Mouse (Mus musculus): ENCODE data around the gene Ppp1r14a.

The Ppp1r14a gene

DNA sequence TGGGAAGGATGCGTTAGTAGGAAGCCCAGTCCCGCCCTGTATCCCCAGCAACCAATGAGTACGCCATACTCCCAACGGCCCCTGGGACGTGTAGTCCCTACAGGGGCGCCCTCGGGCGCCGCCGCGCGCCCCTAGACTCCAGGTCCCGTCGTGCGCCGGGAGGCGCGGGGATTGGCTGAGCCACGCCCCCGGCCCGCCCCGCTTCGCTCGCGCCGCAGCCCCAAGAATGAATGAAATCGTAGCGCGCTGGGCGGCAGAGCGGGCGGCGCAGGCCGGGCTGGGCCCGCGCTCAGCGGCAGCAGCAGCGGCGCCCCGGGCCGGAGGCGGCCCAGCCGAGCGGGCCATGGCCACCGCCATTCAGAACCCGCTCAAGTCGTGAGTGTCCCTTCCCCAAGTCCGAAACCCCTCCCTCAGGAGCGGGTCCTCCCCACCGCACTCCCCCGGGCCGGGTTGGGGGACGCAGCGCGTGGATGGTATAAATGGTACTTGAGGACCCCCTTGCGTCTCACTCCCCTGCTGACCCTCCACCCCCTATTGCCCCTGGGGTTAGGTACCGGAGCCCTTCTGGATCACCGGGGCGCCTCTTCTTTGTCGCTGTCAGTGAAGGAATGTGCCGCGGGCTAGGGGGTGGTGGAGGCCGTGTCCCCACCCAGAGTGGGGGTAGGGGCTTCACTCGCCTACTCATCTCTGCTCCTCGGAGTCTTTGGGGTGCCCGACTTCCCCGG, 14.8 kb downstream of the Ppp1r14a start, which contains the start of gene Dpf1:
Dpf1 (plus strand) TSS at position 214 of the 725 bp plus-strand sequence.
- no peak for DNase-seq (ENCODE audit: low spot score in 2 of 2)

DNA sequence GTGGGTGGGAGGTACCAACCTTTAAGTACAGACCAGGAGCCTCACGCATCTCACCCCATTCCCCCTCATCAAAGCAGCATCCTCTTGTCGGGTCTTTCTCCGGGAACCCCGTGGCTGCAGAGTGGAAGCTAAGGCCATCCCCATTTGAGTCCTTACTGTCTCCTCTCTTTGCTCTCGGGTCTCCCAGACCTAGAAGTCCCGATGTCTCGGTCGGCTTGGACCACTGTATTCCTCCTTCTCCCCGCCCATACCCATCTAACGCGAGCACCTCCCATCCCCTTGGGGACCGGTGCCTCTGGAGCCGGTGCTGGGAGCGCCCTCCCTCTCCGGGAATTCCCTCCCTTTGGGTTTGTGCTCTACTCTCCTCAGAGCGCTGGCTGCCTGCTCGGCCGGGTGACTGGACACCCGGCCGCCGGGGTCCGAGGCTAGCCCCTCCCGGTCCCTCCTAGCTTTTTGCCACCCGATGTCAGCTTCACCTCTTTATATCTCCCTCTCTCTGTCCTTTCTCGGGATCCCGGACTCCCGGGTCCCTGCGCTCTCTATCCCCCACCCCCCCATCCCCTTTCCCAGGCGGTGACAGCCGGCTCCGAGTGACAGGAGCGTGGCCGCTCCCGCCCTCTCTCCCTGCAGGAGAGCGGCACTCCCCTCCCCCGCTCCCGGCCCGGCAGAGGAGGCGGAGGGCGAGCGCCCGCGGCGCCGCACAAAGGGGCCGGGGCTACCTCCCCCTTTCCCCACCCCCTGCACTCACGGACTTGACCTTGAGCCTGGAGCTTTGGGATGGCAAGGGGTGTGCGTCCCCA, 15.6 kb downstream of the Ppp1r14a start:
- DNase-seq (ENCODE audit: low spot score in 2 of 2): no peak

DNA sequence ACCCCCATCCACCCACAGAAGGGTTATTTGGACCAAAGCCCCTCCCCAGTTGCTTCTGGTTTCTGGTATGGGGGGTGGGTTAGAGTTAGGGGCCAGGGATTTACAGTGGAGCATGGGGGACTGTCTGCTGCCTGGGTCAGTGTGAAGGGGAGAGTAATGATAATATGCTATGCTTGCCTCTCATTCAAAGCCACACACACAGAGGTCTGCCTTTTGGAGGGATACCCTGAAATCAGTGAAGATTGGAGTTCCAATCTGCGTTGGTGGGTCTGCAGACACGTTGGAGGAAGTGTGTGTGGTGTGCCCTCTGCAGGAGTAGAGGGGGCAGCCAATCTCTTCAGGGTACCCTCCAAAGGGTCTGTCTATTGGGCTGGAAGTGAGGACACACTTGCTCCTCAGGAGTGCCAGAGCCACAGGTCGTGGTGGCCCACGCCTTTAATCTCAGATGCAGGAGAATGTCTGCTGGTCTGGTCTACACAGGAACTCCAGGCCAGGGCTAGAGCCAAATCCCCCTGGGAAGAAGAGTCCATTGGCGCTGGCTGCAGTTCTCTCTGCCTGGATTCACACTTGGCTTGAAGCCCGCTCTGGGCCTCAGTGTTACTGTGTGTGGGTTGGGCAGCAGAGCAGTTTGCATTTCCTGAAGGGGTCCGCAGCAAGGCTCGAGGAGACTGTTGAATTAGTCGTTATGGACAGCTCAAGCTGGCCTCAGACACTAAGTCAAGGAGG, 16.3 kb downstream of the Ppp1r14a start:
- DNase-seq (ENCODE audit: low spot score in 2 of 2): no peak

DNA sequence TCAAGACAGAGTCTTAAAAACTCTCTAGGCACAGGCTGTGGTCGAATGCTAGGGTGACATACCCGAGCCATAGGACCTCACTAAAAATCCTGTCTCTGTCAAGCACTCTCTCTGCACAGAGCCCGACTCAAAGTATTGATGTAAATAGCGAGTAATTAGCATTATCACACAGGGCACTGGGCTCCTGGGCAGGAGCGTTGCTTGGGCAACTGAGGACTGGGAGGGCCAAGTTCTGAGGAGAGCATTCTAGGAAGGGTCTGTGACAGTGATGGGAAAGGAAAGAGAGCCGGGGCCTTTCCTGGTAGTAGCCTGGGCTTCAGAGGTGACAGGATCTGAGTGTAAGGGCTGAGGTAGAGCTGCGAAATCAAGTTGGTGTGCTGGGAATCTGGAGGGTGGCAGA, 17.0 kb downstream of the Ppp1r14a start:
- no peak for DNase-seq (ENCODE audit: low spot score in 2 of 2)

DNA sequence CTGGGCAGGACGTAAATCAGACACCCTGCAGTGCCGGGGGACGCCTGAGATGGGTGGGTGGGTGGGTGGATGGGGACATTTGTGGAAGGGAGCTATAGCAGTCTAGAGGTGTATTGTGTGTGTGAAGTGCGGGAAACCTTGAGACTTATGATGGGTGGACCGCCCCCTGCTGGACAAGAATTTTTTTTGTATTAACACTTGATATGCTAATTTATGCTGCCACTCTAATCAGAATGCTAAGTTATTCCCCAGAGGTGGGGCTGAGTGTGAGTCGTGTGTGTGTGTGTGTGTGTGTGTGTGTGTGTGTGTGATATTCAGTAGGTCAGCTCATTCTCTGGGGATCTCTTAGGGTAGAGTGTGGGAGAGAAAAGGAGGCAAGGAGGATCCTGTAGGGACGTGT, 17.5 kb downstream of the Ppp1r14a start:
- DNase-seq (ENCODE audit: low spot score in 2 of 2): no peak

DNA sequence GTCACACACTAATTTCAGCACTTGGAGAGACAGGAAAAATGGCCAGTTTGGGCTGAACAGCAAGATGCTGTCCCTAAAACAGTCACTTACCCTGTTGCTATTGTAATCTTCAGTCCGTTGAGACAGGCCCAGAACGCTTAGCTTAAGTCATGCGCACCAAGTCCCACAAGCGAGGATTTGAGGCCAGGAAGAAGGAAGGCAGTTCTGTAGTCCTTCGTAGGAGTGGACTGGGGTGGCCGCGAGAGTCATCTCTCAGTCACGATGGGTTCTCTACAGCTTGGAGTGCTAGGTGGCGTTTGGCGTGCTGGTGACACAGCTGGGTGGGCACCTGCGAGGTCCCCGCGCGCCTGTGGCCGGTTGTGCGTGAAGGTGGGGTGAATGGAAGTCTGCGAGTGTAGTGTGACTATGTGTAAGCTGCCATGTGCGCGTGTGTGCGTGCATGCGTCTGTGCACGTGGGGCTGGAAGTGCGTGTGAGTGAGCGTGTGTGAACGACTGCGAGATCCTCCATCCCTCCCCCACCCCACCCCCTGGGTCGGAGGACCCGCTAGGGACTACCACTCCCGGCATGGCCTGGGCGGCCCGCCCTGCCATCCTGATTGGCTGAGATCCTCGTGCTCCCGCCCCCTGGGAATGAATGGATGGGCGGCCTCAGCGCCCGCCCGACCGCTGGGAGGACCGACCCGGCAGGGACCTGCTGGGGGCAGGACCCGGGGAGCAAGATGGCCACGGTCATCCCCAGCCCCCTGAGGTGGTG, 18.4 kb downstream of the Ppp1r14a start:
- DNase-seq (ENCODE audit: low spot score in 2 of 2): peak; percentile 80 to 87

DNA sequence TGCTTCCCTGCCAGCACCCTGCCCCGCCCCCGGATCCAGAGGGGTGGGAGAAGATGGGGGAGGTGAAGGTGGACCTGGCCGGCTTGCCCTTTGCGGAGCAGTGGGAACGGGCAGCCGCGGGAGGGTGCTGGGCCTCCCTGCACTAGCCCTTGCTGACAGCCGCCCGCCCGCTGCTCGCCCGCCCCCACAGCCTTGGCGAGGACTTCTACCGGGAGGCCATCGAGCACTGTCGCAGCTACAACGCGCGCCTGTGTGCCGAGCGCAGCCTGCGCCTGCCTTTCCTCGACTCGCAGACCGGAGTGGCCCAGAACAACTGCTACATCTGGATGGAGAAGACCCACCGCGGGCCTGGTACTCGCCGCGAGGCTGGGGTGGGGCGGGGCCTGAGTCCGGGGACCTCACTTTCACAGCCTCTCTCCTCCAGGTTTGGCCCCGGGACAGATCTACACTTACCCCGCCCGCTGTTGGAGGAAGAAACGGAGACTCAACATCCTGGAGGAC, 20.2 kb downstream of the Ppp1r14a start:
- DNase-seq (ENCODE audit: low spot score in 2 of 2): no peak

DNA sequence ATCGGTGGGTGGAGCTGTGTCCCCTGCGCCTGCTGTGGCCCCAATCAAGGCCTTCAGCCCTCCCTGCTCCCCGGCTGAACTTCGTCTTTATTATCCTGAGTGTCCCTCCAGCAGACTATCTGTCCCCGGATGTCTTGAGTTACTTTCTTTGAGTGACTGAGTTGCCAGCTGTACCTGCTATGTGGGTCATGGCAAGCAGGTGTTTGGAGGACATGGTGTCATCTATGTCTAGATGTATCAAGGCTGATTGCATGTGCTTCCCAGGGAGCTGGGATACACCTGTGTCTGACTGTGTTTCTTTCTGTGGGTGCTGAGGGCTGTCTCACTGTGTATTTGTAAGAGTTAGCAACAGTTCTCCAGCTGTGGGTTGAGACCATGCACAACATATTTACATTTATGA, 20.6 kb downstream of the Ppp1r14a start:
- no peak for DNase-seq (ENCODE audit: low spot score in 2 of 2)

DNA sequence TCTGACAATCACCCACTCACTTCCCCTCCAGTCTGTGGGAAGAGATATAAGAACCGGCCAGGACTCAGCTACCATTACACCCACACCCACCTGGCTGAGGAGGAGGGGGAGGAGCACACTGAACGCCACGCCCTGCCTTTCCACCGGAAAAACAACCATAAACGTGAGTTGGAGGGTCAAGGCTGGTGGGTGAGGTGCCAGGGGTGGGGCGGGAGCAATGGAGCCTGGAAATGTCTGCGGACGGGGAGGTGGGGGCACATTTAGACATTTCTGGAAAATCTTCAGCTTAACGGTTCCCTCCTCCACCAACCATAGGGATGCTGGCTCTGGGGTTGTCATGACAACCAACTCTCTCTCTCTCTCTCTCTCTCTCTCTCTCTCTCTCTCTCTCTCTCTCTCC, 23.9 kb downstream of the Ppp1r14a start:
- no peak for DNase-seq (ENCODE audit: low spot score in 2 of 2)

DNA sequence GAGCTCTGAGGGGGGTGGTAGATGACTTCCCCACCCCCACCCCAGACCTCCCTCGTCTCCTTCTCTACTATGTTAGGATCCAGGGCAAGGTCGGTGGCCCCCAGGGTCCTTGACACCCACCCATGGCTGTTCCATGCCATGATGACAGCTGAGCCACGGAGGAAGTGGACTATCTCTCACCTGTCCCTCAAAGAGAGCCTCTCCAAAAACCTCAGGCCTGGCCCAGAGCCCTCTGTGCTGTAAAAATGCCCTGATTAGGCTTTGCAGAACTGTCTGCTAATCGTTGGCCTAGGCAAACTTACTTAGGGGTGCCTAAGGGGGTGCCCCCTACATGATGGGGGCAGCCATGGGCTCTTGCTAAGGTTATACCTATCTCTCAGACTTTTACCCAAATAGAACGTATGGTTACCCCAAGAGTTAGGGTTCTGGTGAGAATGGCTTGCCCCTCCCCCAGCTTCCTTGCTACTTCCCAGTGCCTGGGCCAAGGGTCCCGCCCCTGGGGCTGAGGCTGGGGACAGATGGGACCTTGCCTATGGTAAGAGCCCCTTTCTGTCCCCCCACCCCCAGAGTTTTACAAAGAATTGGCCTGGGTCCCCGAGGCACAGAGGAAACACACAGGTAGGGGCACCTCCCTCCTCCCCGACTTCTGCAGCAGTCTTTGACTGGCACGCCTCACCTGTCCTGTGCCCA, 24.6 kb downstream of the Ppp1r14a start:
- no peak for DNase-seq (ENCODE audit: low spot score in 2 of 2)

DNA sequence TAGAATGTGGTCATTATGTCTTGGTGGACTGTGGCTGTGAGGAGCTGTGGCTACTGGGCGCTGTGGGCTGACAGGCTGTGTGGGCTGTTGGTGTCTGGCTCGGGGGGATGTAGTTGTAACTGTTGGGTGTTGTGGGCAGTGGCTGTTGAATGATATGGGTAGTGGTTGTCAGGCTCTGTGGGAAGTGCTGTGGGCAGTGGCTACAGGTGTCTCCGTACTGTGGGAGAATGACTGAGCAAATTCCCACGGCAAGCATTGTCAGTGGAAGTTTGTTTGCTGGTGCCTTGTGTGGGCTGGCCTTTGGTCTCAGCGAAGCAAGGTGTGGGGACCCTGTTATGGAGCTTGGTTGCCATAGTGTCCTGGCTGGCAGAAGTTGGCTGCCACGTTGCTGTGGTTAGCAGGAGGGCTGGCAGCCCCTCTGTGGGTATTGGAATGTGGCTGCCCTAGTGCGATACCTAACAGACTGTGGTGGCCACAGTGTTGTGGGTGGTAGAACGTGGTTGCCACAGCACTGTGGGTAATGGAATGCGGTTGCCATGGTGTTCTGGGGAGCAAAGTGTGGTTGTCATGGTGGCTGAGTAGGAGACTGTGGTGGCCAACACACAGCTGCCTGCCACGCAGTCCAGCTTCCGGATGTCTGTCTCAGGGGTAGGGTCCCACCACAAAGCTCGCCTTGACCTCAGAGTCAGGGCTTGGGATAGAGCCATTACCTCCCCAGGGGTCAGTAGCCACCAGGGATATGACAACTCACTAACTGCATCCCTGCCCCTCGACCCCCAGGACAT, 25.9 kb downstream of the Ppp1r14a start:
- no peak for DNase-seq (ENCODE audit: low spot score in 2 of 2)

DNA sequence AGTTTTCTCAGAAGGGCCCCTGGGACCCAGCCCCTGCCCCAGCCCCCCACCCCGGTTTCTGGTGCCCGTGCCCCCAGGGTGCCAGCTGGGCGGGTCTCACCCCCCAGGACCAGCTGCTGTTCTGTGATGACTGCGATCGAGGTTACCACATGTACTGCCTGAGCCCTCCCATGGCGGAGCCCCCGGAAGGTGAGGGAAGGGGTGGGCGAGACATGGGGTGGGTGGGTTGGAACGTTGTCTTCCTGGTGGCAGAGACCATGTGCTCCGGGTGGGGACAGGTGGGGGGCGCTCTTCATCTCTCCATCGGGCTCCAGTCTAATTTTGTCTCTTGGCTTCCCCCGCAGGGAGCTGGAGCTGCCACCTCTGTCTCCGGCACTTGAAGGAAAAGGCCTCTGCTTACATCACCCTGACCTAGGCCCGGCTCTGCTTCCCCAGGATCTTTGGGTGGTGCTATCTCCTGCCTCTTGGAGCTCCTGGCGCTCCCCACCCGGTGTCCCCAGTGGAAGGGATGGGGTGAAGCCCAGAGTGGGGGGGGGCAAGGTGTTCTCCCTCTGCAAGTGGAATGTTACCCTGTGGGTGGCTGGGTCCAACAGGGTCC, 27.1 kb downstream of the Ppp1r14a start:
- DNase-seq (ENCODE audit: low spot score in 2 of 2): no peak

DNA sequence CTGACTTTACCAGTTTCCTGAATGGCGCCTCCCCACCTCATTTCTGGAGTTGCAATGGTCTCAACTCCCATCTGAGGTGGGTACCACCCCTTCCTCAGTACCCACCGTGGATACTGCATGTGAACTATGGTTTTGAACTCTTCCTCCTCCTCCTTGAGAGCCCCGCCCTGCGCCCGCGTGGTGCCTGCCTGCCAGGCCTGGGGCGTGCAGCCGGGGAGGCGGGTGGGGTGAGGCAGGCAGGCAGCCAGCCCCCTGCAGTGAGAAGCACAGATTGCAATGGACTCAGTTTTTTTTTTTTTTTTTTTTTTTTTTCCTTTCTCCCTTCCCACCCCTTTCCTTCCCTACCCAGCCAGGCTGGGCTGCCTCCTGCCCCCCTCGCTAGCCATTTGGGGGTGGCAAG, 27.9 kb downstream of the Ppp1r14a start:
- peak in 1 of 2 experiments; percentile 43 for DNase-seq (ENCODE audit: low spot score in 2 of 2)

DNA sequence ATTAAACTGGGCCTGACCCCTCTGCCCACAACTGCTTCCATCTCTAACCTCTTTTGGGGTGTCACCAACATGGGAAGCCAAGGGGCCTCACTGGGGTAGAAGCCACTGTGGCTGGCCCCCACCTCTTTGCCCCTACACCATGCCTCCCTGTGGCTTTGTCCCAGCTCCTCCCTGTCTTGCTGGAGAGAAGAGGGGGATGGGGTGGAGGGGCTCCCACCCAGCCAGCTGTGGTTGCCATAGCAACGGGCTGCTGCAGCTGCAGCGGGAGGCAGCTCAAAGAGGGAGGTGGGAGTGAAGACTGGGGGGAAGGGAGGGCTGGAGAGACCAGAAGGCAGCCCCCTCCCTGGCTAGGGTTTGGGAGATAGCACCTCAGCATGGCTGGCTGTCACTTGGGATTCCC, 28.4 kb downstream of the Ppp1r14a start:
- no peak for DNase-seq (ENCODE audit: low spot score in 2 of 2)

DNA sequence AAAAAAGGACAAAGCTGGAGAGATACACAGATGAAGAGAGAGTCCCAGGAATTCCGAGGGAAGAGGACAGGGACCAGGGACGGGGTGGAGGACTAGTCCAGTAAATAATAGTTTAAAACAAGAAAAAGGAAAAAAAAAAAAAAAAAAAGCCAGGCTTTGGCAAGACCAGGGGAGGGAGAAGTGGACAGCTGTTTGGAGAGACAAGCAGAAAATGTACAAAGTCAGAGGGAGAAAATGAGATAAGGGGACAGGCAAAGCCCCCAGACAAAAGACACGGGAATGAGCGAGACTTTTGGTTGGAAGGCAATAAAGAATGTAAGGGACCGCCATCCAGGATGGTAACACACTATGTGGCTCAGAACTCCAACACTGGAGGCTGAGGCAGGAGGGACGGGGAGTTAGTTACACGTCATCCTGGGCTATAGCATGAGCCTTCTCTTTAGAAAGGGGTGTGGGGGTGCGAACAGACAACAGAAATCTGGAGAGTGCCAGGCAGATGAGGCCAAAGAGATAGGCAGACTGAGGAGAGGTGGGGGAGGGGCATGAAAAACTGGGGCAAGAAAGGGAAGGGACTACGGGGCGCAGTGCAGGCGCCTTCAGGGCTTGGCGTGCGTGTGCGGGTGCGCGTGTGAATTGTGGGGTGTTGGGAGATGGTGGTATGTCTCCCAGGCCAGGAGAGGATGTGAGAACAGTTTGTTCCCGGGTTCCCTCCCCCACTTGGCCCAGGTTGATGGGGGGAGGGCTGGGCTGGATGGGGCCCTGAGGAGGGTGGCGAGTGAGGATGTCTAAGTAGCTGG, 29.2 kb downstream of the Ppp1r14a start:
- no peak for DNase-seq (ENCODE audit: low spot score in 2 of 2)

DNA sequence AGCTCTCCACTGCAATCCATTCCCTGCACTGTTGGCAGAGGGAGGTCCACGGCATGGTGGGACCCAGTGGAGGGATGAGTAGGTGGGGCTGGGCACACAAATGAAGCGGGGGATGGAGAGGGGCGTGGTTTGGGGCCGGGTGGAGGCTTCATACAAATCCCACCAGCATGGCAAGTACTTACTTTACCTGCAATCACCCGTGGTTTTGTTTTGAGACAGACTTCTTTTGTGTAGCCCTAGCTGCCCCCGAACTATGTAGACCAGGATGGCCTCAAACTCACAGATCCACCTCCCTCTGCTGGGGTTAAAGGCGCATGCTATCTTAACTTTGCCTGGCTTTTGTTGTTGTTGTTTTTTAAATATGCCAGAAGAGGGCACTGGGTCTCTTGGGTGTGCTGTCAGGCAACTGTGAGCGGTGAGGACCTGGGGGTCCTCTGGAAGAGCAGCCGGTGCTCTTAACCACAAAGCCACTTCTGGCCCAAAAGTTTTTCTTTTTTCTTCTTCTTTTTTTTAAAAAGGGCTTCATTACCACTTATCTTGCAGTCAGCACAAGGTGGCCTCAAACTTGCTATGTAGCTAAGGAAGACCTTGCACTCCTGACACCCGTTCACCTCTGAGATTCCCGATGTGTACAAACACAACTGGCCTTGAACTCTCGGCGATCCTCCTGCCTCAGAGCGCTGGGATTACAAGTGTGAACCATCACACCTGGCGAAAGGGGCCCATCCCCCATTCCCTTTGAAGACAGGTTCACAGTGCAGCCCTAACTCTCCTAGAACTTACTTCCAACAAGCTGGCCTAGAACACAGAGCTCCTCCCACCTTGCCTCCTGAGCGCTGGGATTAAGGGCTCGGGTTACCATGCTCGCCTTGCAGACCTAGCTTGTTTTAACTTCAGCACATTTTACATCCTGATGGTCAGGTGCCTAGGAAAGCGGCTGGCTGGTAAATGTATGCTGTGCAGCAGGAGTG, 30.5 kb downstream of the Ppp1r14a start:
- no peak for DNase-seq (ENCODE audit: low spot score in 2 of 2)

DNA sequence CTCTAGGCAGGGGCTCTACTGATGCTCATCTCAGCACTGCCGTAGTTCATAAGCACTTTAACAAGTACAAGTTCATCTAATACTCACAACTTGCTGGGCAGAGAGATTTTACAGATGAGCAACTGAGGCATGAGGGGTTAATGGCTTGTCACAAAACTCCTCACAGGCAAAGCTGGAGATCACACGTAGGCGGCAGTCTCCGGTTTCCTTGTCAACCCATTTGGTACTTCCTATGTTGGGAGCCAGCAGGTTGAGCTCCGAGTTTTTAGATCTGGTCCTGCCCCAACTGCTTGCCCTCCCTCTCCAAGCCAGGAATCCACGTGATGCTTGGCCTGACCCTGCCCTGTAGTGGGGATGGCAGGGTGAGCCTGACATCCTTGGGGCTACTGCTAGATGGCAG, 38.0 kb downstream of the Ppp1r14a start:
- DNase-seq (ENCODE audit: low spot score in 2 of 2): no peak

DNA sequence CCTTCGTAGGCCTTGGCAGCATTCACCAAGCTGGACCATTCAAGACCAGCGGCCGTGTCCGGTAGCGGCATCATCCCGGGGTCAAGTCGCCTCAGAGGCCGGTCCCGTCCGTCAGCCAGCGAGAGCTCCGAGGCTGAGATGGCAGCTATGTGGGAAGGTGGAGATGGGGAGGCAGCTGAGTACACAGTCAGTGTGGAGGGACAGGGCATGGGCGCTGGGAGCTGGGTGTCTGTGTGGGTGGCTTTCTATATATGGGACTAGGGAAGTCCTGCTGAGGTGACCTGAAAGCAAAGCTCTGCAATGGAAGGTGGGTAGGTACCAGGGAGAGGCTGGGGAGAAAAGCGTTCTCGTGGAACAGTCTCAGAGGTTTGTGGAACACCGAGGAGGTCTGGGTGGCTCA, 39.9 kb downstream of the Ppp1r14a start:
- no peak for DNase-seq (ENCODE audit: low spot score in 2 of 2)

Data from urinary bladder, adult 18-20 months (tissue).